Mouse (Mus musculus) forebrain, embryonic 16.5 days (tissue): ENCODE data around the gene Rassf8. TPM values are rescaled to one million over a fixed set of nuclear protein-coding genes. Genes with fewer than 3 reads are reported as not detected.

Source experiments
- ATAC-seq: fragments of 200-750 bp; cut with Nextera tagmentation; 2 replicates; pipeline ENCODE4 v1.8.0; 2017; ENCODE audit warnings: mild to moderate bottlenecking, moderate library complexity
- H3K27ac ChIP-seq: fragments of 300-500 bp; sonication (generic); 2 replicates; pipeline ENCODE4 v1.5.1; 2014; ENCODE audit warnings: low read length, control low read depth
- H3K27me3 ChIP-seq: fragments of 300-500 bp; sonication (generic); replicated peaks from 2 replicates; pipeline ENCODE4 v1.6.1; 2014; ENCODE audit warnings: low read length; ENCODE audit not compliant: control insufficient read depth, insufficient read depth
- H3K36me3 ChIP-seq: fragments of 300-500 bp; sonication (generic); 2 replicates; pipeline ENCODE4 v1.6.1; 2014; ENCODE audit not compliant: control insufficient read depth, insufficient read depth
- H3K4me1 ChIP-seq: fragments of 300-500 bp; sonication (generic); replicated peaks from 2 replicates; pipeline ENCODE4 v1.6.1; 2014; ENCODE audit warnings: low read length; ENCODE audit not compliant: control insufficient read depth, insufficient read depth
- H3K4me2 ChIP-seq: fragments of 300-500 bp; sonication (generic); 2 replicates; pipeline ENCODE4 v1.6.1; 2014; ENCODE audit warnings: mild to moderate bottlenecking, low read length, control low read depth
- H3K4me3 ChIP-seq: fragments of 300-500 bp; sonication (generic); replicated peaks from 2 replicates; pipeline ENCODE4 v1.5.1; 2014; ENCODE audit warnings: mild to moderate bottlenecking, low read length, control low read depth
- H3K9ac ChIP-seq: fragments of 300-500 bp; sonication (generic); replicated peaks from 2 replicates; pipeline ENCODE4 v1.6.1; 2014; ENCODE audit warnings: low read depth, low read length, control low read depth
- H3K9me3 ChIP-seq: fragments of 300-500 bp; sonication (generic); 2 replicates; pipeline ENCODE4 v1.6.1; 2016; ENCODE audit warnings: low read length; ENCODE audit not compliant: control insufficient read depth
- WGBS: fragments of 180-500 bp; shearing (Covaris S2); extraction: QIAGEN DNeasy Blood & Tissue Kit; methylation state at CpG from one replicate; pipeline ENCODE4 v1.1.7; 2014; 5-methylcytosine and 5-hydroxymethylcytosine counted together
- polyA plus RNA-seq: library from polyadenylated mRNA; unstranded; fragments of >200 nt; fragmentation: Nextera tagmentation; extraction: Ambion mirVana; gene quantifications from 2 replicates; pipeline ENCODE4 v1.2.1, GENCODE M21; 2015

Gene Rassf8
- polyA plus RNA-seq, 1 experiment from 2014 or later: 3.4 TPM

- no peak for ATAC-seq
- Histone ChIP-seq H3K36me3 (no peaks in the 10 kb centered on the region), H3K9me3 (no peaks in the 10 kb centered on the region), H3K4me1 (no peaks in the 10 kb centered on the region), H3K27ac (no peak overlapping the region), H3K9ac (no peak overlapping the region), H3K27me3 (no peaks in the 10 kb centered on the region), H3K4me3 (no peak overlapping the region), H3K4me2 (no peak overlapping the region)
- WGBS: 42% methylated on average over 6 of the region's 6 CpGs
These were observed 76.6 kb downstream of the Rassf8 start for GRCm38 (mm10) chr6:145823103-145823502.

- no peaks in the 10 kb centered on the region for H3K4me1 ChIP-seq
- H3K4me3 ChIP-seq: no peak overlapping the region
- H3K27ac ChIP-seq: no peak overlapping the region
- H3K27me3 ChIP-seq: no peaks in the 10 kb centered on the region
- H3K4me2 ChIP-seq: no peak overlapping the region
- H3K9ac ChIP-seq: no peak overlapping the region
- no peaks in the 10 kb centered on the region for H3K9me3 ChIP-seq
- 73% methylated on average over 5 of the region's 5 CpGs for WGBS
- 0 out of 2 replicates have a peak, but pooled peaks have one; percentile 31 for ATAC-seq
- H3K36me3 ChIP-seq: no peaks in the 10 kb centered on the region
These were observed 77.2 kb downstream of the Rassf8 start for GRCm38 (mm10) chr6:145823588-145824234.

GRCm38 (mm10) chr6:145826305-145826704 is 79.8 kb downstream of the Rassf8 start:
- peaks cover 9% of the 10 kb centered on the region for H3K4me1 ChIP-seq
- no peak overlapping the region for H3K27ac ChIP-seq
- WGBS: 94% methylated on average over 4 of the region's 4 CpGs
- no peaks in the 10 kb centered on the region for H3K36me3 ChIP-seq
- no peak overlapping the region for H3K4me3 ChIP-seq
- H3K9me3 ChIP-seq: no peaks in the 10 kb centered on the region
- no peak overlapping the region for H3K9ac ChIP-seq
- no peaks in the 10 kb centered on the region for H3K27me3 ChIP-seq
- ATAC-seq: no peak
- H3K4me2 ChIP-seq: no peak overlapping the region

DNA sequence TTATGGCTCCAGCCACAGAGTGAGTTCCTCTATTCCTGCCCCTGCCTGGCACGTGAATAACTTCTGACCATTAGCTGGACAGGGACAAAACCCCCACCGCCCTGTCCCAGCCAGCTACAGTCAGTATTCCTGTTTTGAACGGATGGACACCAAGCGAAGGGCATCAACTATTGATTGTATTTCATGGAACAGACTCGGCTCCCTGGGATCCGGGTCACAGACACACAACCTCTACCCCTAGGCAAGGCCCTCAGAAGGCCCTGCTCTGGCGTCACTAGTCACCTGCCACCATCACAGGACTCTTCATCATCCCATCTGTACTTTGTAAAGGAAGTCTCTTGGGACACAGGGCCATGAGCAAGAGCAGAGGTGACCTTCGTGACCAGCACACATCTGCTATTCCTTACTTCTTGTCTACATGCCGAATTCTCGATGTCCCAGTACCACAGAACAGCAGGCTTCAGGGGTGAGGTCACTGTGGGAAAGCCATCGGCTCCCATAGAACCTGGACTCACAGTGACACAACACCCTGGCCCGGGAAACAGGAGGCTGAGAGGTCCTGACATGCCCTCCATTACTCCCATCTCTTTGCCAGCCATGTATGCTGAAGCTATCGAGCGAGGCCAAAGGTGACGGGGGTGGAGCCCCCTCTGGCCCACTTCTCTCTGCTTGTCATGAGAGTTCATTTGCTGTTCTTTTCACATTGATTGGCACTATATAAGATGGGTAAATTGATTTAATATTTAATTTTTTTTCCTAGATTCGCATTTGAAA is 82.7 kb downstream of the Rassf8 start:
- Histone ChIP-seq H3K9me3 (no peaks in the 10 kb centered on the region), H3K4me3 (no peak overlapping the region), H3K4me1 (peaks cover 9% of the 10 kb centered on the region), H3K27me3 (no peaks in the 10 kb centered on the region), H3K9ac (no peak overlapping the region), H3K36me3 (no peaks in the 10 kb centered on the region), H3K27ac (no peak overlapping the region), H3K4me2 (no peak overlapping the region)
- 84% methylated on average over 16 of the region's 16 CpGs for WGBS
- ATAC-seq: no peak

DNA sequence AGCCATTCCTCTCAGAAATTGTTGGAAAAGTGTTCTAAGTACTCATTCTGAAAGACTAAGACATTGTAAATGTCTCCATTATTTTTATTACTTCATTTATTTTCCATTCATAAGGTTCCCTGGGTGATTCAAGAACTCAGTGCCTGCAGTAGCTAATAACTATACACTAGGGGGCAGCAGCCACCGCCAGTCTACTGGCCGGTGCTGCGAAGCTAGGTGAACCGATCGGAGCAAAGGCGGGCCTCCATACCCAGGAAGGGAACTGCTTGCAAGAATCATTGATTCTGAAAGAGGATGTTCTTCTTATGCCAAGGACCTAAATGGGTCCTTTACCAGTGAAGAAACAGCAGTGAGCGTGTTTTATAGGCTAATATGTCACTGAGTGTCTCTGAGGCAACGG is 83.6 kb downstream of the Rassf8 start:
- Histone ChIP-seq H3K4me3 (no peak overlapping the region), H3K9me3 (no peaks in the 10 kb centered on the region), H3K36me3 (no peaks in the 10 kb centered on the region), H3K27ac (no peak overlapping the region), H3K4me1 (peaks cover 9% of the 10 kb centered on the region), H3K9ac (no peak overlapping the region), H3K4me2 (no peak overlapping the region), H3K27me3 (no peaks in the 10 kb centered on the region)
- peak; percentile 66 for ATAC-seq
- WGBS: 14% methylated on average over 8 of the region's 8 CpGs

GRCm38 (mm10) chr6:145830617-145831016 is 84.1 kb downstream of the Rassf8 start:
- Histone ChIP-seq H3K4me2 (peak overlapping the region; percentile 21; the same call in 1 of the 2 replicates), H3K9me3 (no peaks in the 10 kb centered on the region), H3K36me3 (no peaks in the 10 kb centered on the region), H3K9ac (no peak overlapping the region), H3K27ac (0 out of 2 replicates have a peak overlapping the region, but pooled peaks have one; percentile 27), H3K4me1 (peaks cover 9% of the 10 kb centered on the region), H3K4me3 (no peak overlapping the region), H3K27me3 (no peaks in the 10 kb centered on the region)
- 44% methylated on average over 9 of the region's 9 CpGs for WGBS
- ATAC-seq: peak; percentile 86

GRCm38 (mm10) chr6:145832927-145833326 is 86.4 kb downstream of the Rassf8 start:
- Histone ChIP-seq H3K36me3 (no peaks in the 10 kb centered on the region), H3K27ac (no peak overlapping the region), H3K4me1 (peaks cover 9% of the 10 kb centered on the region), H3K4me3 (no peak overlapping the region), H3K9me3 (no peaks in the 10 kb centered on the region), H3K4me2 (no peak overlapping the region), H3K27me3 (no peaks in the 10 kb centered on the region), H3K9ac (no peak overlapping the region)
- WGBS: 59% methylated on average over 8 of the region's 8 CpGs
- no peak for ATAC-seq

- Histone ChIP-seq H3K9ac (no peak overlapping the region), H3K4me2 (no peak overlapping the region), H3K36me3 (no peaks in the 10 kb centered on the region), H3K9me3 (no peaks in the 10 kb centered on the region), H3K4me3 (no peak overlapping the region), H3K4me1 (peaks cover 6% of the 10 kb centered on the region), H3K27me3 (no peaks in the 10 kb centered on the region), H3K27ac (no peak overlapping the region)
- WGBS: 70% methylated on average over 6 of the region's 6 CpGs
- no peak for ATAC-seq
These were observed 88.8 kb downstream of the Rassf8 start for GRCm38 (mm10) chr6:145835359-145835758.

GRCm38 (mm10) chr6:145845611-145846010 is 99.1 kb downstream of the Rassf8 start:
- Histone ChIP-seq H3K9ac (no peak overlapping the region), H3K4me2 (no peak overlapping the region), H3K4me3 (no peak overlapping the region), H3K9me3 (no peaks in the 10 kb centered on the region), H3K4me1 (no peaks in the 10 kb centered on the region), H3K27ac (no peak overlapping the region), H3K36me3 (no peaks in the 10 kb centered on the region), H3K27me3 (no peaks in the 10 kb centered on the region)
- ATAC-seq: no peak
- WGBS: 64% methylated on average over 5 of the region's 5 CpGs
